Mouse (Mus musculus): Measurements from ENCODE around the gene Jmjd8.

DNA sequence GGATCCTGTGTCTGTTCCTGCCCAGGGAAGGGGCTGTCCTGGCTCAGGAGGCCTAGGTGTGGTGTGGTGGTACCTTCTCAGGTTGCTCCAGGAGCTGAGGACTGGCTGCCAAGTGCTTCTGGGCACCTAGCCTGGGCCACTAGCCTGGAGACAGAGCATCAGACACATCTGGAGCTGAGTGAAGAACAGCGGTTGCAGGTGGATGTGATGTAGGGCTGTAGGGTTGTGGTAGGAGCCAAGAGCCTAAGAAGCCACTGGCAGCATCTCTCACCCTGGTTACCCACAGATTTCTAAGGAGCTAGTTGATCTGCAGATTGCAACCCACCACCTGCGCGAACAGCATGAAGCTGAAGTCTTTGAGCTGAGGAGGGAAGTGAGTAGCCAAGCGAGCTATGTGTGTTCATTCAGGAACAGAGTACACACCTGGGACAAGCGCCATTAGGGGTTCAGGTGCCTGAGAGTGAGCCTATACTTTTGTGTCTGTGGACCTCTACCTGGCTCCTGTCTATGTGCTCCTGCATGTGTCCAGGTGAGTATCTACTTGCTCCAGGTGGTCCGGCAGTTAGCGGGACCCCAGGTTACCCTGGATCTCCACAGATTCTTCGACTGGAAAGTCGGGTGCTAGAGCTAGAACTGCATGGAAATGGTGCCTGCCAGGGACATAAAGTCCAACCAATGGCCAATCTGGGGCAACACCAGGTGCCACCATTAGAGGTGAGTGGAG, 41.7 kb upstream of the Jmjd8 start:
- TF ChIP-seq CTCF (IDR thresholded peaks at IDR 0.05; ENCODE audit: borderline replicate concordance, insufficient read depth, low read length) (no peak), POLR2A (IDR thresholded peaks at IDR 0.05; ENCODE audit: low read depth, low read length) (0 out of 2 replicates have a peak, but pooled peaks have one; percentile 1)

Measured in embryonic fibroblast, embryonic 13.5 days (primary cell).